Mouse (Mus musculus): Measurements from ENCODE around the gene Myh7. TPM values are rescaled to one million over a fixed set of nuclear protein-coding genes. Genes with fewer than 3 reads are reported as not detected.
A peak's percentile ranks its signal among the peaks of the same experiment; 100 is the strongest.
"Not testable (repeated sequence)": the region's sequence is repeated elsewhere in the genome, so short reads cannot be mapped to it uniquely, and the experiment has no call there.

The Myh7 gene
- polyA plus RNA-seq, 1 experiment, result 7.1 TPM

GRCm38 (mm10) chr14:54965044-54965443 is 29.4 kb downstream of the Myh7 start:
- no peak for DNase-seq (ENCODE audit: low read depth)
- TF ChIP-seq CTCF (IDR thresholded peaks at IDR 0.05; ENCODE audit: borderline replicate concordance, extremely low read depth, insufficient read depth, insufficient read length) (no peak), POLR2A (IDR thresholded peaks at IDR 0.05; ENCODE audit: borderline replicate concordance, extremely low read depth, insufficient read depth, insufficient read length, poor library complexity, severe bottlenecking) (no peak)

- no peak for DNase-seq (ENCODE audit: low read depth)
- TF ChIP-seq CTCF (IDR thresholded peaks at IDR 0.05; ENCODE audit: borderline replicate concordance, extremely low read depth, insufficient read depth, insufficient read length) (no peak), POLR2A (IDR thresholded peaks at IDR 0.05; ENCODE audit: borderline replicate concordance, extremely low read depth, insufficient read depth, insufficient read length, poor library complexity, severe bottlenecking) (no peak)
Measured at GRCm38 (mm10) chr14:54963727-54964126, 30.7 kb downstream of the Myh7 start.

- DNase-seq (ENCODE audit: low read depth), result no peak
Measured at GRCm38 (mm10) chr14:54962714-54963113, 31.7 kb downstream of the Myh7 start.

GRCm38 (mm10) chr14:54961487-54961886 is 32.9 kb downstream of the Myh7 start:
- no peak for TF ChIP-seq POLR2A (IDR thresholded peaks at IDR 0.05; ENCODE audit: borderline replicate concordance, extremely low read depth, insufficient read depth, insufficient read length, poor library complexity, severe bottlenecking)

More at GRCm38 (mm10) chr14:54962714-54963113, 31.7 kb downstream of the Myh7 start:
- TF ChIP-seq POLR2A (IDR thresholded peaks at IDR 0.05; ENCODE audit: borderline replicate concordance, extremely low read depth, insufficient read depth, insufficient read length, poor library complexity, severe bottlenecking), result no peak
- TF ChIP-seq CTCF (IDR thresholded peaks at IDR 0.05; ENCODE audit: borderline replicate concordance, extremely low read depth, insufficient read depth, insufficient read length), result no peak

GRCm38 (mm10) chr14:54960769-54961168 is 33.7 kb downstream of the Myh7 start:
- TF ChIP-seq POLR2A (IDR thresholded peaks at IDR 0.05; ENCODE audit: borderline replicate concordance, extremely low read depth, insufficient read depth, insufficient read length, poor library complexity, severe bottlenecking), result no peak
- TF ChIP-seq CTCF (IDR thresholded peaks at IDR 0.05; ENCODE audit: borderline replicate concordance, extremely low read depth, insufficient read depth, insufficient read length), result no peak
- DNase-seq (ENCODE audit: low read depth), result peak; percentile 17

More at GRCm38 (mm10) chr14:54961487-54961886, 32.9 kb downstream of the Myh7 start:
- DNase-seq (ENCODE audit: low read depth), result no peak

- DNase-seq (ENCODE audit: low read depth), result not testable (repeated sequence)
Measured at GRCm38 (mm10) chr14:54959853-54960613, 34.4 kb downstream of the Myh7 start.

- TF ChIP-seq POLR2A (IDR thresholded peaks at IDR 0.05; ENCODE audit: borderline replicate concordance, extremely low read depth, insufficient read depth, insufficient read length, poor library complexity, severe bottlenecking), result no peak
- TF ChIP-seq CTCF (IDR thresholded peaks at IDR 0.05; ENCODE audit: borderline replicate concordance, extremely low read depth, insufficient read depth, insufficient read length), result no peak
- DNase-seq (ENCODE audit: low read depth), result no peak
Measured at GRCm38 (mm10) chr14:54959197-54959596, 35.2 kb downstream of the Myh7 start.

- no peak for DNase-seq (ENCODE audit: low read depth)
- TF ChIP-seq CTCF (IDR thresholded peaks at IDR 0.05; ENCODE audit: borderline replicate concordance, extremely low read depth, insufficient read depth, insufficient read length) (no peak), POLR2A (IDR thresholded peaks at IDR 0.05; ENCODE audit: borderline replicate concordance, extremely low read depth, insufficient read depth, insufficient read length, poor library complexity, severe bottlenecking) (no peak)
Measured at GRCm38 (mm10) chr14:54958503-54958902, 35.9 kb downstream of the Myh7 start.

- DNase-seq (ENCODE audit: low read depth), result no peak
Measured at GRCm38 (mm10) chr14:54956533-54956932, 37.9 kb downstream of the Myh7 start.

GRCm38 (mm10) chr14:54955481-54955880 is 38.9 kb downstream of the Myh7 start:
- TF ChIP-seq CTCF (IDR thresholded peaks at IDR 0.05; ENCODE audit: borderline replicate concordance, extremely low read depth, insufficient read depth, insufficient read length), result no peak
- no peak for TF ChIP-seq POLR2A (IDR thresholded peaks at IDR 0.05; ENCODE audit: borderline replicate concordance, extremely low read depth, insufficient read depth, insufficient read length, poor library complexity, severe bottlenecking)
- DNase-seq (ENCODE audit: low read depth), result no peak

More at GRCm38 (mm10) chr14:54956533-54956932, 37.9 kb downstream of the Myh7 start:
- TF ChIP-seq POLR2A (IDR thresholded peaks at IDR 0.05; ENCODE audit: borderline replicate concordance, extremely low read depth, insufficient read depth, insufficient read length, poor library complexity, severe bottlenecking) (no peak), CTCF (IDR thresholded peaks at IDR 0.05; ENCODE audit: borderline replicate concordance, extremely low read depth, insufficient read depth, insufficient read length) (no peak)

GRCm38 (mm10) chr14:54954474-54954873 is 40.0 kb downstream of the Myh7 start:
- DNase-seq (ENCODE audit: low read depth), result no peak
- TF ChIP-seq CTCF (IDR thresholded peaks at IDR 0.05; ENCODE audit: borderline replicate concordance, extremely low read depth, insufficient read depth, insufficient read length), result no peak
- TF ChIP-seq POLR2A (IDR thresholded peaks at IDR 0.05; ENCODE audit: borderline replicate concordance, extremely low read depth, insufficient read depth, insufficient read length, poor library complexity, severe bottlenecking), result no peak

GRCm38 (mm10) chr14:54953664-54954206 is 40.7 kb downstream of the Myh7 start:
- TF ChIP-seq POLR2A (IDR thresholded peaks at IDR 0.05; ENCODE audit: borderline replicate concordance, extremely low read depth, insufficient read depth, insufficient read length, poor library complexity, severe bottlenecking) (no peak), CTCF (IDR thresholded peaks at IDR 0.05; ENCODE audit: borderline replicate concordance, extremely low read depth, insufficient read depth, insufficient read length) (no peak)
- no peak for DNase-seq (ENCODE audit: low read depth)
